Mouse (Mus musculus): Measurements from ENCODE around the gene Gm42957.
A peak's percentile ranks its signal among the peaks of the same experiment; 100 is the strongest.
"Not testable (repeated sequence)": the region's sequence is repeated elsewhere in the genome, so short reads cannot be mapped to it uniquely, and the experiment has no call there.

Gm42957 gene

GRCm38 (mm10) chr3:96675171-96675570 lies 39.9 kb downstream of the Gm42957 start:
- DNase-seq (ENCODE audit: low spot score in 2 of 2), result no peak

- DNase-seq (ENCODE audit: low spot score in 2 of 2), result no peak
These were observed 40.4 kb downstream of the Gm42957 start for GRCm38 (mm10) chr3:96675690-96676089.

DNA sequence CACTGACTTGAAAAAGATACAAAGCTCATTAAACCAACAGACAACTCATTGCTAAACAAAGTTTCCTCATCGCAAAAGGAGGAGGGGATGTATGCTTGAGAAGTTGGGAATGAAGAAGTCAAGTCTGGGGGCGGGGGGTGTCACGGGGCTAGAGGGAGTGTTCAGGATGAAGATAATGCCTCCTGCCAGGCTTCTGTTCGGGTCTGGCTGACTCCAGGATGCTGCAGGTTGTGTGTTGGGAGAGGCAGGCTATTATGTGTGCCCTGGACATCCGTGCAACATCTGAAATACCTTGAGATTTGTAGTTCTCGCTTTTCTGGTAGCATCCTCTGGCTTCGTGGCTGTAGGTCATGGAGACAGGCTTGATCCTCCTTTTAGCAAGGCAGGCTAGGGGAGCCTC lies 43.2 kb downstream of the Gm42957 start:
- no peak for DNase-seq (ENCODE audit: low spot score in 2 of 2)

GRCm38 (mm10) chr3:96679159-96679674 lies 43.9 kb downstream of the Gm42957 start:
- DNase-seq (ENCODE audit: low spot score in 2 of 2), result no peak

DNA sequence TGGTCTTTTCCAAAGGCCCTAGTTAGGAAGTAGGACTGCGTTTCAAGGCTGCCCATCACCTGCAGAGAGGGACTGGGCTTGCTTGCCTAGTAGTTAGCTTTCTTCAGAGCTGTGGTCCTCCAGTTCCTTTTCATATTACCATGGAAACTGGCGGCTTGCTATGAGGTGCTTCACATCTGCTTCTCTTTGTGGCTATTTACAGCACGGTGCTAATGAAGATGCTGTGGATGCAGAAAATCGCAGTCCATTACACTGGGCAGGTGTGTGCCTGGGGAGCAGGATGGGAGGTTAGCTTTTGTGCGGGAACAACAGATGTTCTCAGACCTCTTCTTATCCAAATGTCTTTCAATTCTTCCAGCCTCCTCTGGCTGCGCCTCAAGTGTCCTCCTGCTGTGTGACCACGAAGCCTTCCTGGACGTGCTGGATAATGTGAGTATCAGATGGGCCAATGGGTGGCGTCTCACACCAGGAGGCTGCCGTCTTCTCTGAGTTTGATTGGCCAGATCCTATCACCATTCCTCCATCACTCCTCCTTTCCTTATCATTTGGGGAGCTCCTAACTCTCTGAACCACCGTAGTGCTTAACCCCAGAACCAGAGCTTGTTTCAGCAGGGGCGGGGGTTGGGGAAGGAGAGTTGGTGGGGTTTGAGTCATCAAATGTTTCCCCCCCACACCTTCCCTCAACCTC lies 45.1 kb downstream of the Gm42957 start:
- no peak for DNase-seq (ENCODE audit: low spot score in 2 of 2)

- DNase-seq (ENCODE audit: low spot score in 2 of 2), result no peak
These were observed 48.2 kb downstream of the Gm42957 start for GRCm38 (mm10) chr3:96683496-96683895.

GRCm38 (mm10) chr3:96684151-96684821 lies 49.0 kb downstream of the Gm42957 start:
- no peak for DNase-seq (ENCODE audit: low spot score in 2 of 2)

DNA sequence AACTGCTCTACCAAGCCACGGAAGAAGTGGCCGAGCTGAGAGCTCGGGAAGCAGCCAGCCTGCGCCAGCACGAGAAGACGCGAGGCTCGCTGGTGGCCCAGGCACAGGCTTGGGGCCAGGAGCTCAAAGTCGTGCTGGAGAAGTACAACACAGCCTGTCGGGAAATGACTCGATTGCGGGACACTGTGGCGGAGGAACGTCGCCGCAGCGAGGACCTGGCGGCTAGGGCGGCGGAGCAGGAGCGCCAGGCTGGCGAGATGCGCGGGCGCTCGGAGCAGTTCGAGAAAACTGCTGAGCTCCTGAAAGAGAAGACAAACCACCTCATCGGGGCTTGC lies 49.5 kb downstream of the Gm42957 start:
- DNase-seq (ENCODE audit: low spot score in 2 of 2), result no peak

DNA sequence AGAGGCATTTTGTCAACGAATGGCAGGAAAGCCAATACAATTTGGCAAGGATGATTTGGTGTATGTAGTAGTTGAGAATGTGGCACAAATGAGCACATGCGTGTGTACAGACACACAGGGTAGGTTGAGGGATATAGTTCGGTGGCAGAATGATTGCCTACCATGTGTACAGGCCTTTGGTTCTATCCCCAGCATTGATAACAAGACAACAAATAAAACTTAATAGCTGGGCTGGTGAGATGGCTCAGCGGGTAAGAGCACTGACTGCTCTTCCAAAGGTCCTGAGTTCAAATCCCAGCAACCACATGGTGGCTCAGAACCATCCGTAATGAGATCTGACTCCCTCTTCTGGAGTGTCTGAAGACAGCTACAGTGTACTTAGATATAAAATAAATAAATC lies 50.8 kb downstream of the Gm42957 start:
- DNase-seq (ENCODE audit: low spot score in 2 of 2), result not testable (repeated sequence)

DNA sequence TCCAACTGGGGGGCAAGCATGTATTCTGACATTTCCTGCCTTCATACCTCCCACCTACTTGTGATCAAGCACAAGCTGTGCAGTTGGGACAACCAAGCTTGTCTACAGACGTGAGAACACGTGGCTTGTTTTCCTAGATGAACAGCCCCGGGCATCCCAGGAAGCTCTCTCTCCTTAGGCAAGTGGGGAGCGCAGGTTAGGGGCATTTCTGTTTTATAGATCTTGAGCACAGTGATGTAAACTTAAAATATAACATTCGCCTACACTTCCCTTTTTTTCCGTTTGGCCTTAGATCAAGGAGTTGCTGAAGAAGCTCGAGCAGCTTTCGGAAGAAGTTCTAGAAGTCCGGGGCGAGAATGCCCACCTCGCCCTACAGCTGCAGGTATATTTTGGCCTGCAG lies 53.6 kb downstream of the Gm42957 start:
- no peak for DNase-seq (ENCODE audit: low spot score in 2 of 2)

DNA sequence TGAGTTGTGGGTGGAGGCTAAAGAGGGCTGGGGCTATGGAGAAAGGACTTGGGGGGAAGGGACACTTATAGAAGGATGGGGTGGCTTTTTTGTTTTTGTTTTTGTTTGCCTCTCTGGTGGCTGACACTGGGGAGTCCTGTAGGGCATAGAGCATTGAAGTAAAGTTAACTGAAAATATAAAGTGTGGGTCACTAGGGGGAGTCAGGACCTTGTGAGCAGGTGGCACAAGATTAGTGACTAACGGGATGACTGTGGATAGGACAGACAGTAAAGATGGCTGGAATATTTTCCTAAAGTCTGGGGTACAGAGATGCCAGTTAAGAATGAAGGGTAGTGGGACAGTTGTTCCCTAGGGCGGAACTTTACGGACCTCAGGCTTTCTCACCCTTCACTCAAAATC lies 55.0 kb downstream of the Gm42957 start:
- no peak for DNase-seq (ENCODE audit: low spot score in 2 of 2)

DNA sequence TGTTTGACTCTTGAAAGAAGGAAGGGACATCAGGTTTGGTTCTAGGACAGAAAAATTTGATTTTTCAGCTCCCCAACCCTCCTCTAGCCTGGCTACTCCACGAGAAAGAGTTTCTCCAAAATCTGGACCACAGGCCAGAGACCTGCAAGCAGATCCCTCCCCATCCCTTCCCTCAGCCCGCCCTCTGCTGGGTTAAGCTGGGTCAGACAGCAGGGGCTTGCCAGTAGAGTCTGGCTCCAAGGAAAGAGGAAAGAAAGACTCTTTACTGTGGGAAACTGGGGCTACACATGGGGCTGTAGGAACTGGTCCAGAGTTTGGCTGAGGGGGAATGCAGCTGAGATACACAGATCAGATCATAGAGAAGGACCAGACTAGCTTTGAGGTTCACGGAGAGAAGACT lies 57.2 kb downstream of the Gm42957 start:
- no peak for DNase-seq (ENCODE audit: low spot score in 2 of 2)

GRCm38 (mm10) chr3:96693579-96693978 lies 58.3 kb downstream of the Gm42957 start:
- DNase-seq (ENCODE audit: low spot score in 2 of 2), result no peak

DNA sequence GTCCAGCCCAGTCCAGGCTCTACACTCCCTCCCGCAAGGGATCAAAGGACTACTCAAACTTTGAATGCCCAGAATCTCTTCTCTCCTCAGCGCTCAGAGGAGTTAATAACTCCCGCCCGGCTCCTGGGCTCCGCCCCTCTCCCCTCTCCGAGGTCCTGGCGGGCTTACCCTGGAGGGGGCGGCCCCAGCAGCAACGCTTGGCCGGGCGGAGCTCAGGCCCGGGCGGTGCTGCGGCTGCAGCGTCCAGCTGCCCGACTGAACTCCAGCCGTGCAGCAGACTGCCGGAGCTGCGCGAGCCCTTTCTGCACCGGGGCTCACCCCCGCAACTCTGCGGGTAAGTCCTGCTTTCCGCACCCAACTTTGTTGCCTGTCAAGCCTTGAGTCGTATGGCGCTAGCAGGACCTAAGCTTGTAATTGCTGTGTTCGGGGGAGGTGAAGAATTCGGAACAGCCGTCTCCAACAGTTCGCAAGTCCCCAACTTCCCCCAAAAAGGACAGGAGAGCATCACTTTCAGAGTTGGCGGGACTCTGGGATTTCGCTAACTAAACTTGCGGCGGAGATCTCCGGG lies 61.0 kb downstream of the Gm42957 start, which contains the start of gene Pias3:
Gene Pias3, plus strand, starts transcription at position 187 of the 568 bp plus-strand sequence.
- peak in 1 of 2 experiments; percentile 37 for DNase-seq (ENCODE audit: low spot score in 2 of 2)

GRCm38 (mm10) chr3:96696766-96697732 lies 61.8 kb downstream of the Gm42957 start:
- peak; percentile 45 to 77 for DNase-seq (ENCODE audit: low spot score in 2 of 2)

DNA sequence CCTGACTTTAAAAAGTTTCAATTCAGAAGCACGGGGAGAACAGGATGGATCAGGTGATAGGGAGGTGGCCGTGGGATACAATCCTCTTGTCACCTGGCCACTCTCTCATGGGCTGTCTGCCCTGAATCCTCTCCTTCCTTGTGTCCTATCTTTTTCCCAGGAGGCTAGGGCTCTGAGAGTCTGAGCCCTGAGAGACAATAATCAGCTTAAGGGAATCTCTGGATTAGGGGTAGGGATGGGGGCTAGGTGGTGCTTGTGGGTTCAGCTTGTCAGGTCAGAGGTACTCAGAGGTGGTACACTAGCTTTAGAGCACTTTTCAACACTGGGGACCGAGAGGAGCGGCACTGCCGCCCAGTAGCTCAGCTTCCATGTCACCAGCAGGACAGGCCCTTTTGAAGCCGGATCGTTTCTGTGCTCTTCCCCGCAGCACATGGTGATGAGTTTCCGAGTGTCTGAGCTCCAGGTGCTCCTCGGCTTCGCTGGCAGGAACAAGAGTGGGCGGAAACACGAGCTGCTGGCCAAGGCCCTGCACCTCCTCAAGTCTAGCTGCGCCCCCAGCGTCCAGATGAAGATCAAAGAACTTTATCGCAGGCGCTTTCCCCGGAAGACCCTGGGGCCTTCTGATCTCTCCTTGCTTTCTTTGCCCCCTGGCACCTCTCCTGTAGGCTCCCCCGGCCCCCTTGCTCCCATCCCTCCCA lies 63.9 kb downstream of the Gm42957 start:
- DNase-seq (ENCODE audit: low spot score in 2 of 2), result peak in 1 of 2 experiments; percentile 41

GRCm38 (mm10) chr3:96700376-96700775 lies 65.1 kb downstream of the Gm42957 start:
- no peak for DNase-seq (ENCODE audit: low spot score in 2 of 2)

DNA sequence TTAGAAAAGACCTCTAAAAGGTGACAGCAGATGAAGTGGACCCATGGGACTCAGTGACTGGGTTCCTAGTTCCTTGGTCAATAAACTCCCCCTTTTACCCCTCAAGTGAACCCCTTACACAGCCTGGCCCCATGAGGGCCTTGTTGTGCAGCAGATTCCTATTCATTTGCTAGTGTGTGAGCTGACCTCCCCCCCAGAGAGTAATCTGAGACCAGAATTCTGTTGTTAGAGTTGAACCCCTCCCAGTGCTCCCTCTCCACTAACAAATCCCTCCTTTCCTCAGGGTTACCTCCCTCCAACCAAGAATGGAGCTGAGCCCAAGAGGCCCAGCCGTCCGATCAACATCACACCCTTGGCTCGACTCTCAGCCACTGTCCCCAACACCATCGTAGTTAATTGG lies 65.7 kb downstream of the Gm42957 start:
- no peak for DNase-seq (ENCODE audit: low spot score in 2 of 2)
